Mouse (Mus musculus) activated CD4-positive, CD25-positive, alpha-beta regulatory T cell, adult 9 weeks (primary cell): ENCODE data around the gene Bcl6. TPM values are rescaled to one million over a fixed set of nuclear protein-coding genes. Genes with fewer than 3 reads are reported as not detected.

Experiments used
- polyA plus RNA-seq: library from polyadenylated mRNA; unstranded; fragments of 100-300 nt; shearing (Covaris generic); gene quantifications from one replicate; pipeline ENCODE4 v1.2.1, GENCODE M21; 2017

The Bcl6 gene
- polyA plus RNA-seq = 25.6 TPM

DNA sequence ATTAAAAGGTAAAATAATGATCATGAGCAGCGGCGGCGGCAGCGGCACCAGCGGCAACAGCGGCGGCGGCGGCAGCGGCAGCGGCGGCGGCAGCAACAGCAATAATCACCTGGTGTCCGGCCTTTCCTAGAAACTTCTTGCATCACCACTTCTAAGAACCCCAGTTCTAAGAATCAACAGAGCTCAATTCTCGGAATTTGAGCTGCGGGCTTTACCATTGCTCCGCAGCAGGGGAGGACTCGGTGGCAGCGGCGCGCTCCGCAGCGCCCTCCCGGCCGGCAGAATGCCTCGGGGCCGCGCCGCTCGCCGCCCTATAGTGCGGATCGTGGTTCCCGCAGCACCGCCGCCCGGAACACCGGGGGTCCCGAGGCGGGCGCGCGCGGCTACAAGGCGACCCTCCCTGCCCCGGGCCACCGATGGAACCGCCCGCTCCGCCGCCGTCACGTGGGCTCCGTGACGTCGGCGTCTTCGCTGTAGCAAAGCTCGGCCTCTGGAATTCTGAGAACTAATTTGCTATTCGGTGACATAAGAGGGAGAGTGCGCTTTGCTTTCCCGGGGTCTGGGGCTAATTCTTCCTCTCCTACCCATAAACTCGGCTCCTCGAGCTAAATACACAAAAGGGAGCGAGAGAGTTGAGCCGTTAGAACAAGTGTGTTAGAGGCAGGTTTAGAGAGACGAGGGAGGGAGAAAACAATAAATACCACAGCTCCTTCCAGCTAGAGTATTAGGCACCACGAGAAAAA is at the start of gene Bcl6, which contains the start of gene Gm37419:
Gene Bcl6, minus strand, starts transcription at position 387 of the 743 bp plus-strand sequence.
Gene Gm37419, plus strand, starts transcription at position 17 of the 743 bp plus-strand sequence.

DNA sequence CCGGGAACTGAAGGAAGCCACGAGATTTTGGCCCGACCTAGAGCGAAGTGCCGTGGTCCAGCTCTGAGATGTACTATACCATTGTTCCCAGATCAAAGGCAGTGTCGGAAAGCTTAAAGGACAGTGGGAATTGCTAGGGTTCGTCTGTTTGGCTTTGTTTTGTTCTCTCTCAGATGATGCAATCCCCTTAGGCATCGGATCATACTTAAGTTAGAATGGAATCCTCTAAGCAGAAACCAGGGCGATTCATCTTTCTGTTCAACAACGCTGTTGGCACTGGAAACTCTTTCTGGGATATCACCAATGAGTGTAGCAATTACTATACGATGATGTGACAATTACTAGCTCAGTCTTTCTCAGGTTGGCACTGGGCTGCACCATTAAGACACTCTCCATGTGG is 56.4 kb downstream of the Bcl6 start, which contains the start of gene Rtp2:
Gene Rtp2, minus strand, starts transcription at position 101 of the 400 bp plus-strand sequence.

Other genes with a start within 250 kb of the Bcl6 start
- not detected for gene Sst, start 97.9 kb downstream of the Bcl6 start, polyA plus RNA-seq
- gene Rtp2, start 56.5 kb downstream of the Bcl6 start, polyA plus RNA-seq = 0.21 TPM
- gene Gm37419, start 370 bp downstream of the Bcl6 start, polyA plus RNA-seq = not detected